Mouse (Mus musculus): Measurements from ENCODE around the gene Sun2.

- no peak for TF ChIP-seq EP300 (IDR thresholded peaks at IDR 0.05; ENCODE audit: low read depth)
- TF ChIP-seq CTCF (IDR thresholded peaks at IDR 0.05; ENCODE audit: low read depth), result no peak
Measured at GRCm38 (mm10) chr15:79745883-79746282, 3.5 kb upstream of the Sun2 start.

All from liver, postnatal 0 days (tissue).